Mouse (Mus musculus): ENCODE measurements around the gene Arid4a. TPM values are rescaled to one million over a fixed set of nuclear protein-coding genes. Genes with fewer than 3 reads are reported as not detected.

Gene Arid4a
- polyA plus RNA-seq, 1 experiment from 2014 or later = 42.9 TPM

DNA sequence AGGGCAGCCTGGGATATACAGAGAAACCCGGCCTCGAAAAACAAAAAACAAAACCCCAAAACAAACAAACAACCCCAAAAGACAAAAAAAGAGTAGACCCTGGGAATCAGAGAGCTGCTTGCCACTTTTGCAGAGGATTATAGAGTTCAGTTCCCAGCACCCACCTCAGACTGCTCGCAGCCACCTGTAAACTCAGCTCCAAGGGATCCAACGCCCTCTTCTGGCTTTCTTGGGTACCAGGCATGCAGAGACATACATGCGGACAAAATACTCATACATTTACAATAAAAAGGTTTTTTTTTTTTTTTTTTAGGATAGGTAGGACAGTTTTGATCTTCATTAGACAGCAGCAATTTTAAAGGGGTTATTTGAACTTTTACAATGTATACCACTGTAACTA lies 18.6 kb upstream of the Arid4a start:
- H3K4me1 ChIP-seq (ENCODE audit: insufficient read depth, low read depth, low read length) = peaks cover 4% of the 10 kb centered on the region; the same call in 1 of the 2 replicates
- ATAC-seq = no peak
- TF ChIP-seq EP300 (IDR thresholded peaks at IDR 0.05) = no peak
- peak; percentile 19; the same call in 1 of the 2 replicates for TF ChIP-seq CTCF (IDR thresholded peaks at IDR 0.05)
- 88% methylated on average over 5 of the region's 5 CpGs for WGBS
- no peaks in the 10 kb centered on the region for H3K27me3 ChIP-seq (replicated peaks; ENCODE audit: insufficient read depth, low read length)
- no peaks in the 10 kb centered on the region for H3K9me3 ChIP-seq (ENCODE audit: low read length)
- no peak overlapping the region for H3K27ac ChIP-seq (ENCODE audit: low read length)
- H3K9ac ChIP-seq (replicated peaks; ENCODE audit: low read depth) = no peak overlapping the region
- H3K4me2 ChIP-seq (replicated peaks; ENCODE audit: low read depth, low read length) = no peak overlapping the region
- no peak for DNase-seq (ENCODE audit: low spot score)
- H3K36me3 ChIP-seq (ENCODE audit: insufficient read depth, low read length) = 0 out of 2 replicates have a peak, but pooled peaks cover 3% of the 10 kb centered on the region
- H3K4me3 ChIP-seq (ENCODE audit: low read depth, low read length) = no peak overlapping the region

GRCm38 (mm10) chr12:70999423-70999903 lies 16.3 kb upstream of the Arid4a start:
- Histone ChIP-seq H3K4me1 (ENCODE audit: insufficient read depth, low read depth, low read length) (peaks cover 4% of the 10 kb centered on the region; the same call in 1 of the 2 replicates), H3K4me3 (ENCODE audit: low read depth, low read length) (no peak overlapping the region), H3K9ac (replicated peaks; ENCODE audit: low read depth) (no peak overlapping the region), H3K9me3 (ENCODE audit: low read length) (no peaks in the 10 kb centered on the region), H3K27me3 (replicated peaks; ENCODE audit: insufficient read depth, low read length) (no peaks in the 10 kb centered on the region), H3K27ac (ENCODE audit: low read length) (peak overlapping the region; percentile 54), H3K4me2 (replicated peaks; ENCODE audit: low read depth, low read length) (peak overlapping the region; percentile 27), H3K36me3 (ENCODE audit: insufficient read depth, low read length) (no peaks in the 10 kb centered on the region; the same call in 1 of the 2 replicates)
- TF ChIP-seq EP300 (IDR thresholded peaks at IDR 0.05) (peak; percentile 44), CTCF (IDR thresholded peaks at IDR 0.05) (no peak)
- ATAC-seq (peak; percentile 74), DNase-seq (ENCODE audit: low spot score) (peak; percentile 74)
- 10% methylated on average over 5 of the region's 5 CpGs for WGBS

GRCm38 (mm10) chr12:71000344-71000743 lies 15.4 kb upstream of the Arid4a start:
- ATAC-seq = peak; percentile 41; the same call in 1 of the 2 replicates
- DNase-seq (ENCODE audit: low spot score) = no peak
- no peak overlapping the region for H3K9ac ChIP-seq (replicated peaks; ENCODE audit: low read depth)

GRCm38 (mm10) chr12:71001456-71001855 lies 14.3 kb upstream of the Arid4a start:
- H3K4me3 ChIP-seq (ENCODE audit: low read depth, low read length) = no peak overlapping the region
- no peak overlapping the region for H3K27ac ChIP-seq (ENCODE audit: low read length)
- H3K9me3 ChIP-seq (ENCODE audit: low read length) = no peaks in the 10 kb centered on the region
- no peaks in the 10 kb centered on the region for H3K27me3 ChIP-seq (replicated peaks; ENCODE audit: insufficient read depth, low read length)
- DNase-seq (ENCODE audit: low spot score) = no peak
- no peak overlapping the region for H3K4me2 ChIP-seq (replicated peaks; ENCODE audit: low read depth, low read length)
- TF ChIP-seq EP300 (IDR thresholded peaks at IDR 0.05) = no peak
- no peak for TF ChIP-seq CTCF (IDR thresholded peaks at IDR 0.05)
- no peak overlapping the region for H3K9ac ChIP-seq (replicated peaks; ENCODE audit: low read depth)
- peaks cover 4% of the 10 kb centered on the region; the same call in 1 of the 2 replicates for H3K4me1 ChIP-seq (ENCODE audit: insufficient read depth, low read depth, low read length)
- ATAC-seq = no peak
- no peaks in the 10 kb centered on the region; the same call in 1 of the 2 replicates for H3K36me3 ChIP-seq (ENCODE audit: insufficient read depth, low read length)
- 77% methylated on average over 6 of the region's 6 CpGs for WGBS

More at GRCm38 (mm10) chr12:71000344-71000743, 15.4 kb upstream of the Arid4a start:
- 45% methylated on average over 1 of the region's 1 CpGs for WGBS
- no peaks in the 10 kb centered on the region for H3K9me3 ChIP-seq (ENCODE audit: low read length)
- H3K4me2 ChIP-seq (replicated peaks; ENCODE audit: low read depth, low read length) = no peak overlapping the region
- no peaks in the 10 kb centered on the region; the same call in 1 of the 2 replicates for H3K36me3 ChIP-seq (ENCODE audit: insufficient read depth, low read length)
- no peaks in the 10 kb centered on the region for H3K27me3 ChIP-seq (replicated peaks; ENCODE audit: insufficient read depth, low read length)
- TF ChIP-seq CTCF (IDR thresholded peaks at IDR 0.05) (no peak), EP300 (IDR thresholded peaks at IDR 0.05) (no peak)
- no peak overlapping the region for H3K27ac ChIP-seq (ENCODE audit: low read length)
- peaks cover 4% of the 10 kb centered on the region; the same call in 1 of the 2 replicates for H3K4me1 ChIP-seq (ENCODE audit: insufficient read depth, low read depth, low read length)
- H3K4me3 ChIP-seq (ENCODE audit: low read depth, low read length) = no peak overlapping the region

- no peak for TF ChIP-seq EP300 (IDR thresholded peaks at IDR 0.05)
- no peak for TF ChIP-seq CTCF (IDR thresholded peaks at IDR 0.05)
- no peaks in the 10 kb centered on the region for H3K9me3 ChIP-seq (ENCODE audit: low read length)
- no peak overlapping the region for H3K4me3 ChIP-seq (ENCODE audit: low read depth, low read length)
- peaks cover 4% of the 10 kb centered on the region; the same call in 1 of the 2 replicates for H3K4me1 ChIP-seq (ENCODE audit: insufficient read depth, low read depth, low read length)
- H3K36me3 ChIP-seq (ENCODE audit: insufficient read depth, low read length) = no peaks in the 10 kb centered on the region; the same call in 1 of the 2 replicates
- H3K27ac ChIP-seq (ENCODE audit: low read length) = no peak overlapping the region
- WGBS = 86% methylated on average over 5 of the region's 6 CpGs
- no peaks in the 10 kb centered on the region for H3K27me3 ChIP-seq (replicated peaks; ENCODE audit: insufficient read depth, low read length)
- no peak overlapping the region for H3K9ac ChIP-seq (replicated peaks; ENCODE audit: low read depth)
- no peak overlapping the region for H3K4me2 ChIP-seq (replicated peaks; ENCODE audit: low read depth, low read length)
- ATAC-seq = no peak
- DNase-seq (ENCODE audit: low spot score) = no peak
Observed at GRCm38 (mm10) chr12:71003760-71004426, 11.9 kb upstream of the Arid4a start.

- Histone ChIP-seq H3K27ac (ENCODE audit: low read length) (no peak overlapping the region), H3K4me2 (replicated peaks; ENCODE audit: low read depth, low read length) (no peak overlapping the region), H3K4me3 (ENCODE audit: low read depth, low read length) (no peak overlapping the region), H3K4me1 (ENCODE audit: insufficient read depth, low read depth, low read length) (no peaks in the 10 kb centered on the region), H3K36me3 (ENCODE audit: insufficient read depth, low read length) (no peaks in the 10 kb centered on the region; the same call in 1 of the 2 replicates), H3K27me3 (replicated peaks; ENCODE audit: insufficient read depth, low read length) (no peaks in the 10 kb centered on the region), H3K9me3 (ENCODE audit: low read length) (no peaks in the 10 kb centered on the region), H3K9ac (replicated peaks; ENCODE audit: low read depth) (no peak overlapping the region)
- no peak for TF ChIP-seq EP300 (IDR thresholded peaks at IDR 0.05)
- no peak for TF ChIP-seq CTCF (IDR thresholded peaks at IDR 0.05)
- WGBS = 93% methylated on average over 6 of the region's 6 CpGs
- ATAC-seq (no peak), DNase-seq (ENCODE audit: low spot score) (no peak)
Observed at GRCm38 (mm10) chr12:71006141-71006540, 9.6 kb upstream of the Arid4a start.

Measured in lung, postnatal 0 days (tissue).